Mouse (Mus musculus) left cerebral cortex, adult 2 months (tissue): Measurements from ENCODE around the gene Elp1. TPM values are rescaled to one million over a fixed set of nuclear protein-coding genes. Genes with fewer than 3 reads are reported as not detected.

Experiments used
- DNase-seq, 2 experiments: peaks; one replicate each; pipeline ENCODE4 v3.0.0; 2021 to 2022; ENCODE audit warnings: low spot score in 2 of 2, mixed read lengths in 1 of 2; ENCODE audit errors: extremely low spot score in 1 of 2
- H3K27ac ChIP-seq: fragments of 200-600 bp; 2 replicates; pipeline ENCODE4 v1.8.1; 2022
- H3K4me3 ChIP-seq: fragments of 200-600 bp; 2 replicates; pipeline ENCODE4 v1.8.1; 2022
- CTCF ChIP-seq: fragments of 200-600 bp; IDR thresholded peaks from 2 replicates; pipeline ENCODE4 v1.8.1; 2022; ENCODE audit warnings: antibody characterized with exemption, mild to moderate bottlenecking, moderate library complexity
- intact Hi-C: fragments of 180-260 bp; cut with DNase I; formaldehyde crosslinking; loops from one replicate; pipeline ENCODE4 v1.15.1; 2025
- total RNA-seq, 2 experiments: library from RNA; stranded (reverse); gene quantifications; 2 replicates each; pipeline ENCODE4 v1.2.3; 2021

The Elp1 gene
- total RNA-seq, 2 experiments from 2014 or later = 54.3 to 63.2 TPM

DNA sequence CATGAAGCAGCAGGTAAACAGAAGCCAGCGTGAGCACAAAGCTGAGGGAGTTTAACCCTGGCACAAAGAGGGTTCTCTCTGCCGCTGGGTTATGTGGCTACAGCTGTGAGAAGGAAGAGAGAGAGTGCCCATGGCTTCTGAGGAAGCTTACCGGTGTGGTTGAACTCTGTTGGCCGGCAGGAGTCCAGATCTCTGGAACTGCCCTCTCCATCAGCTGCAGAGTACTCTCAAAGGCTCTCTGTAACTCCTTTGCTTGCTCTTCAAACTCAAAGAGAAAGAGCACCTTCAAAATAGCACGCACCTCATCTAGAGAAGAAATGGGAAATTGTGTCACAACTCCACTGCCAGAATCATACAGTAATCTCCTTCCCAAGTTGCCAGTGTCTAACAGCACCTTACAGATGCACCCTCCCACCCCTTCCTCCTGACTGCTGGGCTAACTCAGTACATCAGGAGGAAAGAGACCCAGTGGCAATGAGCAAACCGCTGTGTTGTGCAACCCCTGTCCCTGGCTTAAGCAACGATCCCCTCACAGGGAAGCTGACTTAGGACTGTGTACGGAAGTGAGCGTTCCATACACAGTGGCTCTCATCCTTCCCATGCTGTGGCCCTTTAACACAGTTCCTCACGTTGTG lies 45.0 kb downstream of the Elp1 start:
- TF ChIP-seq CTCF = no peak
- Histone ChIP-seq H3K4me3 (no peak overlapping the region), H3K27ac (no peak overlapping the region)
- intact Hi-C loops = loop anchor here (5.0 kb wide), 1 partner anchor 35 kb away; no protein-coding TSS in a partner anchor
- DNase-seq = no peak

DNA sequence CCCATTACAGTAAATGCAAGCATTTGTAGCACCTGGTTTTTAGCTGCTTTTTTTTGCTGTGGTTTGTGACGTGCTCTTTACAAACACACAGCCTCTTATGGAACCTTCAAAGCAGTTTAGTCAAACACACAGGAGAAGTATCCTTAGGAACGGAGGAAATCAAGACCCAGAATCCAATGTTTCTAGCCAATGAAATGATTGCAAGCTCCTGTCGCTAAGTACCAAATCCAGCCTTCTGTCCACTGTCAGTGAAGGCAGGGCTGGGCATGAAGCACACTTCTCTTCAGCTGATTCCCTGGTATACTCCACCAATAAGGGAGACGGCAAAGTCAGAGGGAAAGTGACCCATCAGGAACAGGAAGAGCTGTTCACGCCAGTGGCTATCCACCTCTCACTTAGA lies 46.1 kb downstream of the Elp1 start:
- H3K4me3 ChIP-seq = no peak overlapping the region
- intact Hi-C loops = loop anchor here (5.0 kb wide), 1 partner anchor 36 kb away; no protein-coding TSS in a partner anchor
- DNase-seq = no peak
- no peak for TF ChIP-seq CTCF
- H3K27ac ChIP-seq = no peak overlapping the region

DNA sequence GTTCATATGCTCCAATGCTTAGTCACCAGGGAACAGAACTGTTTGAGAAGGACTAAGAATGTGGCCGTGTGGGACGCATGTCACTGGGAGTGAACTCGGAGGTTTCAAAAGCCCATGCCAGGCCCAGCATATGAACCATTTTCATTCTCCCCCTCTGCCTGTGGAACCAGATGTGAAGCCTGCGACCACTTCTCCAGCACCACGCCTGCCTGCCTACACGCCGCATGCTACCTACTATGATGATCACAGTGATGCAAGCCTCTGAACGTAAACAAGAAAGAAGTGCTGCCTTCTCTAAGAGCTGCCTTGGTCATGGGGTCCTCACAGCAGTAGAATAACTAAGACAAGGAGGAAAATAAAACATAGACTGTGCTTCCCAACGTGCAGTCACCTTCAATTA lies 54.7 kb downstream of the Elp1 start:
- Histone ChIP-seq H3K4me3 (no peak overlapping the region), H3K27ac (no peak overlapping the region)
- DNase-seq = no peak
- intact Hi-C loops = no loop called here
- no peak for TF ChIP-seq CTCF

DNA sequence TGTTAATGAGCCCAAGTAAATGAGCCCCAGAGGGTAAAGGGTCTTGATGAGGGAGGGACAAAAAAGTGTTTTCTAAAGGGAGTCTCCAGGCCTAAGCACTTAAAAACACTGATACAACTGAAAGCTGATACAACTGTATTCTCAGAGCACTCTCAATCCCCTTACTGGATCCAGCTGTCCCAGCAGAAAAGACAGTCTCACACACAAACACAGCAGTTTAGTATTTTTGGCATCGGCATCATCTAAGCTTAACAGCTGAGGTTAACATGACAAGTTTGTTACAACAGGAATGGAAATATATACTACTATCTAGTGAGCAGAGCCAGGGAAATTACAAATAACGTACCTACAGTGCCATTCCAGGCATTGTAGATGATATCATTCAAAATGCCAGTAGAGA lies 55.8 kb downstream of the Elp1 start:
- H3K27ac ChIP-seq = no peak overlapping the region
- intact Hi-C loops = no loop called here

DNA sequence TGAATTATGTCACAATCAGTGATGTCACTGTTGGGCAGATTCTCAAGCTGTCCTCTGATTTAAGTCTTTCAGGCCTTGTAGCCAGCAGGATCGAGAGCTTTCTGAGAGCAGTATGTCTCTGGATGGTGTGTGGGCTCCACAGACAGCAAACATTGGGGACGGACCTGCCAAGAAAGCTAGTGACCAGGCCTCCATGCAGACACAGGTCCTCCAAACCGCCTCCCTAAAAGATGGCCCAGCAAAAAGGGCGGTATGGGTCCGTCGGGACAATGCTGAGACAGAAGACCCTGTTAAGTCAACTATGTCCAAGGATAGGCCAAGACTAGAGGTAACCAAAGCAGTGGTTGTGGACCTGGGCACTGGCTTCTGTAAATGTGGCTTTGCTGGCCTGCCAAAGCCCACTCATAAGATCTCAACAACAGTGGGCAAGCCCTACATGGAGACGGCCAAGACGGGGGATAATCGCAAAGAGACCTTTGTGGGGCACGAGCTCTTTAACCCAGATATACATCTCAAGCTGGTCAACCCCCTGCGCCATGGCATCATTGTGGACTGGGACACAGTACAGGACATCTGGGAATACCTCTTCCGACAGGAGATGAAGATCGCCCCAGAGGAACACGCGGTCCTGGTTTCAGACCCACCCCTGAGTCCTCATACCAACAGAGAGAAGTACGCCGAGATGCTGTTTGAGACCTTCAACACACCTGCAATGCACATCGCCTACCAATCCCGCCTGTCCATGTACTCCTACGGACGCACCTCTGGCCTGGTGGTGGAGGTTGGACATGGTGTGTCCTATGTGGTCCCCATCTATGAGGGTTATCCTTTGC lies 58.6 kb downstream of the Elp1 start, which contains the start of gene Actl7a:
Actl7a (plus strand) TSS at position 51 of the 833 bp plus-strand sequence.
- intact Hi-C loops = no loop called here
- no peak for DNase-seq
- no peak within 1 kb of the TSS for H3K4me3 ChIP-seq
- no peak for TF ChIP-seq CTCF
- H3K27ac ChIP-seq = no peak within 1 kb of the TSS

More for the DNA sequence above, 55.8 kb downstream of the Elp1 start:
- H3K4me3 ChIP-seq = no peak overlapping the region
- DNase-seq = no peak
- no peak for TF ChIP-seq CTCF

DNA sequence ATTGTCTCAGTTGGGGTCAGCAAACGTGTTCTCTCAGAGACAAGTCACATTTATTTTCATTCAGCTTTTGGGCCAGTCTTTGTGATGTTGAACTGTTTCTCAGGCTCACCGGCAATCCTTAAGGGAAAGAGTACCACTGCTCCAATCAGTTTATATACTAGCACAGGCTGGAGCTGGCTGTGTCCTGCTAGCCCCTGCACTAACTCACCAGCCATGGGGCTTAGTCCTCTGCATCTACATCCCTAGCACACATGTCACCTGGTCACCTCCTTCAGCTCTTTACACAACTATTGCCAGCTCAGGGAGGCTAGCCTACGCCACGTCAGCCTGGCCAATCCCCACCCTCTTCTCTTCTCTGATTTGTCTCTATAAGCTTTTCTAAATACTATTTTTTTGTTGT lies 59.4 kb downstream of the Elp1 start:
- no peak for DNase-seq
- intact Hi-C loops = no loop called here
- no peak for TF ChIP-seq CTCF
- Histone ChIP-seq H3K4me3 (no peak overlapping the region), H3K27ac (no peak overlapping the region)

DNA sequence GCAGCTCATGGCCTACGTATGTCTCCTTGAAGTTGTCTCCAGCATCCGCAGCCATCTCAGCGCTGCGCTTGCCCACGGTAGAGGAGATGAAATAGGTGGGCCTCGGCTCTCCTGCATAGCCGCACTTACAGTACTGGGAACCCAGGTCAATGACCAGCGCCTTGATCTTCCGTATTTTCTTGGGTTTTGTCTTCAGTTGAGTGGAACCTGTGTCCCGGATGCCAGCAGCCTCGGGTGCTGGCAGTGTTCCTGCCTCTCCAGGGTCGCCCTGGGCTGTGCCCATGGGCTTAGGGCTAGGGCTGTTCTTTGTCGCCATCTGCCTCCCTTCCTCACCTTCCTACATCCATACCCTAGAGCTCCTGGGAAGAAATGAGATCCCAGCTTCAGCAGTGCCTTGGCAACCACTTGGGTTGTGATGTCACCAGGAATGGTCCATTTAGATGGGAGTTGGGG lies 61.1 kb downstream of the Elp1 start, which contains the start of gene Actl7b:
Actl7b (minus strand) TSS at position 403 of the 453 bp plus-strand sequence.
- no peak within 1 kb of the TSS for H3K27ac ChIP-seq
- TF ChIP-seq CTCF = no peak
- no peak within 1 kb of the TSS for H3K4me3 ChIP-seq
- intact Hi-C loops = no loop called here
- no peak for DNase-seq

DNA sequence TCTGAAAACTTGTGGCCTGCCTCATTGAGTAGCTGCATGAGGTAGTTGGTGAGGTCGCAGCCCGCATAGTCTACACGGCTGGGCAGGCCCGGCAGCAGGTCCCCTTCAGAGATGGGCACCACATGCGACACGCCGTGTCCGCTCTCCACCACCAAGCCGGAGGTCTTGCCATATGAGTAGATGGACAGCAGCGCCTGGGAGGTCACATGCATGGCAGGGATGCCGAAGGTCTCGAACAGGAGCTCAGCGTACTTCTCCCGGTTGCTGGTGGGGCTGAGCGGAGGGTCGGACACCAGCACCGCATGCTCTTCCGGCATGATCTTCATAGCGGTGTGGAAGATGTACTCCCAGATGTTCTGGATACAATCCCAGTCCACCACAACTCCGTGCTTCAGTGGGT lies 61.5 kb downstream of the Elp1 start:
- no peak for DNase-seq
- no peak for TF ChIP-seq CTCF

DNA sequence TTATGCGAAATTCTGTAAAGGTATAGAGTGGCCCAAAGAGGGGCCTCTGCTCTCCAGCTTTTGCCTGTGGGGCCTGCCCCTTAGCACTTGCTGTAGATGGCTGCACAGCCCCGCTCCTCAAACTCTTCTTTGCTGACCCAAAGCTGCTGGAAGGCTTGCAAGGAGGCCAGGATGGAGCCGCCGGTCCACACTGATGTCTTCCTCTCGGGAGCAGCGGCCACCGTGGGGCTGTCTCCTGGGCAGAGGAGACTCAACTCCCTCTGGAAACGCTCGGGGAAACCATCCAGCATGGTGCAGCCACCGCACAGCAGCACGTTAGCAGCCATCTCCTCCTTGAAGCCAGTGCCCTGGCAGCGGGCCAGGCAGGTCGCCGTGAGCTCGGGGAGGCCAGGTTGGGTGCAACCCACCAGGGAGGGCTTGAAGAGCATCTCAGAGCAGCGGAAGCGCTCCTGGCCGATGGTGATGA lies 62.1 kb downstream of the Elp1 start, which contains the start of gene Gm26657:
Gm26657 (plus strand) TSS at position 51 of the 466 bp plus-strand sequence.
- Histone ChIP-seq H3K4me3 (no peak within 1 kb of the TSS), H3K27ac (no peak within 1 kb of the TSS)
- TF ChIP-seq CTCF = no peak
- DNase-seq = no peak
- intact Hi-C loops = no loop called here

More for the DNA sequence above, 61.5 kb downstream of the Elp1 start:
- Histone ChIP-seq H3K4me3 (no peak overlapping the region), H3K27ac (no peak overlapping the region)
- intact Hi-C loops = no loop called here

DNA sequence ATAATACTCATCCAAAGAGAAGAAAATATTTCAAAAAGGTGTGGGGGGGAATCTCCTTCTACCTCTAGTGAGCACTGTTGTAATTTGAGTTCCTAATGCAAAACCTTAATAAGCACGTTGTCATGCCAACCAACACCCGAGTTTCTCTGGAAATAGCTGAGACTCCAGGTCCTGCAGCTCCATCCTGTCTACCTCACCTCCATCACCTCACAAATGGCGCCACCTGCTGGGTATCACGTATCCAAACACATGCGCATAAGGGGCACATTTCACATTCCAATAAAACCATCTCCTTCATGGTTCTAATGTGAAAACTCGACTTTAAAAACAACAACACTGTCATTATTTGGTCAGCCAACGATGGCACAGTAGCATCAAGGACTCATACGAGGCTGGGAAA lies 76.3 kb downstream of the Elp1 start:
- Histone ChIP-seq H3K27ac (no peak overlapping the region), H3K4me3 (no peak overlapping the region)
- TF ChIP-seq CTCF = peak; percentile 41
- no peak for DNase-seq
- intact Hi-C loops = no loop called here

DNA sequence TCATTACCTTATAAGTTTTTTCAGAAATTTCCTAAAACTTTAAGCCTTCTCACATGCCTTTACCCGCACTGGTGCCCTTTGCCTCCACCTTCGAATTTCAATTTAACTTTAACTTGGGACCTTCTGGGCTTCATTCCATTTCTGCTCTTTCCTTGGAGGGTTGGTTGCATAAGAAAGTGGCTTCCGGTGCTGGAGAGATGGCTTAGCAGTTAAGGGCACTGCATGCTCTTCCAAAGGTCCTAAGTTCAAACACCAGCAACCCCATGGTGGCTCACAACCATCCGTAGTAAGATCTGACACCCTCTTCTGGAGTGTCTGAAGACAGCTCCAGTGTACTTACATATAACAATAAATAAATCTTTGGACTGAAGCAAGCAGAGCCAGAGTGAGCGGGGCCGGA lies 78.9 kb downstream of the Elp1 start:
- no peak for DNase-seq
- H3K27ac ChIP-seq = no peak overlapping the region
- H3K4me3 ChIP-seq = no peak overlapping the region
- no peak for TF ChIP-seq CTCF
- intact Hi-C loops = no loop called here

DNA sequence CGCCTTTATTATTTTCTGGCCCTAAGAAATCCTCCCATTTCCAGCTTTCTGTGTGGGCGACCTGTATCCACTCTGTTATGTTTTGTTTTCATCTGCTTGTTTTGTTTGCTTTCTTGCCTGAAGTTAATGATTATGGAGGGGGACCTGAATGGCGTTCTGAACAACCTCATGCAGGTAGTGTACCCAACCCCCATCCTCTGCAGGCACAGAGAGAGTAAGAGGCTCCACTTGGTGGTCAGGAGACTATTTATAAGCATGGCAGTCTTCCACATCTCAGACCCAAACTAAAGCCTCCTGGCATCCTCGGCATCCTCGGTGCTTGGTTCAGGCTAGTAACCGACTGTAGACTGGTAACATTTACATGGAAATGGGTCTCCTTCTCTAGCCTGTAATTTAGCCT lies 79.8 kb downstream of the Elp1 start:
- H3K27ac ChIP-seq = no peak overlapping the region
- DNase-seq = no peak
- no peak overlapping the region for H3K4me3 ChIP-seq
- no peak for TF ChIP-seq CTCF
- intact Hi-C loops = no loop called here
